Mouse (Mus musculus): ENCODE results near the gene Exoc6b.

DNA sequence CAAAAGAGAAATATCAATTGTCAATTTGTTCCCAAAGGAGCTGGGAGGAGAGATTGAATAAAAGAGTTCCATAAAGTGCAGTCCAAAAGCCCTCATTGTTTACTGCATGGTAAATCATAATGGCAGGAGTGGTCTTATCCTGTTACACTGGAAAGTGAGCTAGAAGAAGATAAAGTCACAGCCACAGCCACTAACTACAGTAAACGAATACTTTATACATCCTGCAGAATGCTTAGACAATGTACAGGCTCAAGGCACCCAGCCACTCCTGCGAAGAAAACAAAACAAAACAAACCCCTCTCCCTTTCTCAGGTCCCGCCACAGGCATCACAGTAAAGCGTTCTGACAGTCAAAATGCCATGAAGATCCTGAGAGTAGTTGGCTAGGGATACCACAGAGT lies 375.5 kb downstream of the Exoc6b start:
- TF ChIP-seq POLR2A (IDR thresholded peaks at IDR 0.05; ENCODE audit: borderline replicate concordance, extremely low read depth, insufficient read depth, insufficient read length, poor library complexity, severe bottlenecking): no peak
- TF ChIP-seq CTCF (IDR thresholded peaks at IDR 0.05; ENCODE audit: borderline replicate concordance, extremely low read depth, insufficient read depth, insufficient read length): no peak
